Mouse (Mus musculus) MEL (cell line): Measurements from ENCODE around the gene Gorasp2. TPM values are rescaled to one million over a fixed set of nuclear protein-coding genes. Genes with fewer than 3 reads are reported as not detected.

Experiments
- DNase-seq: peaks from one replicate; pipeline ENCODE4 v3.0.0; 2011; ENCODE audit warnings: low read depth, low spot score
- H3K27ac ChIP-seq: 2 replicates; pipeline ENCODE4 v1.5.1; 2012; ENCODE audit warnings: low read depth, mild to moderate bottlenecking, control low read depth, low read length, moderate library complexity; ENCODE audit not compliant: control insufficient read depth
- H3K27me3 ChIP-seq, 2 experiments: fragments of 150-350 bp in 1 of 2; sonication (generic) in 1 of 2; 2 replicates each; pipeline ENCODE4 v1.6.1; 2012; ENCODE audit warnings: low read length in 2 of 2, mild to moderate bottlenecking in 2 of 2, improper control_type of control experiment in 1 of 2, moderate library complexity in 1 of 2; ENCODE audit not compliant: insufficient read depth in 2 of 2, control insufficient read depth in 1 of 2
- H3K36me3 ChIP-seq, 2 experiments: 2 replicates each; pipeline ENCODE4 v1.6.1; 2012 to 2014; ENCODE audit warnings: low read length in 2 of 2, improper control_type of control experiment in 1 of 2, inconsistent platforms in 1 of 2, mild to moderate bottlenecking in 1 of 2; ENCODE audit not compliant: insufficient read depth in 2 of 2, control insufficient read depth in 1 of 2
- H3K4me1 ChIP-seq, 2 experiments: fragments of 150-350 bp in 1 of 2; sonication (generic) in 1 of 2; 2 replicates each; pipeline ENCODE4 v1.6.1; 2012; ENCODE audit warnings: low read length in 2 of 2, improper control_type of control experiment in 1 of 2, mild to moderate bottlenecking in 1 of 2; ENCODE audit not compliant: insufficient read depth in 2 of 2, control insufficient read depth in 1 of 2
- H3K4me3 ChIP-seq, 2 experiments: fragments of 150-350 bp in 1 of 2; sonication (generic) in 1 of 2; 2 replicates each; pipeline ENCODE4 v1.5.1; 2012; ENCODE audit warnings: low read depth in 2 of 2, low read length in 2 of 2, mild to moderate bottlenecking in 2 of 2, moderate library complexity in 2 of 2, control low read depth in 1 of 2, improper control_type of control experiment in 1 of 2; ENCODE audit not compliant: control insufficient read depth in 1 of 2, insufficient read depth in 1 of 2
- H3K79me2 ChIP-seq: 2 replicates; pipeline ENCODE4 v1.6.1; 2012; ENCODE audit warnings: mild to moderate bottlenecking, low read length, moderate library complexity; ENCODE audit not compliant: control insufficient read depth, poor library complexity, insufficient read depth
- H3K9ac ChIP-seq: 2 replicates; pipeline ENCODE4 v1.6.1; 2012; ENCODE audit warnings: low read depth, mild to moderate bottlenecking, control low read depth, low read length, moderate library complexity; ENCODE audit not compliant: control insufficient read depth, poor library complexity, severe bottlenecking
- H3K9me3 ChIP-seq: fragments of 150-350 bp; sonication (generic); replicated peaks from 2 replicates; pipeline ENCODE4 v1.6.1; 2012; ENCODE audit warnings: mild to moderate bottlenecking, low read length, improper control_type of control experiment, moderate library complexity; ENCODE audit not compliant: insufficient read depth
- CHD1 ChIP-seq: IDR thresholded peaks from 2 replicates; pipeline ENCODE4 v1.6.1; 2012; ENCODE audit warnings: low read depth, mild to moderate bottlenecking, inconsistent platforms, low read length, improper control_type of control experiment
- E2F4 ChIP-seq: IDR thresholded peaks from 2 replicates; pipeline ENCODE4 v1.6.1; 2011; ENCODE audit warnings: low read depth, low read length, improper control_type of control experiment, borderline replicate concordance
- ELF1 ChIP-seq: IDR thresholded peaks from 2 replicates; pipeline ENCODE4 v1.6.1; 2014; ENCODE audit warnings: low read depth, mild to moderate bottlenecking, inconsistent platforms, low read length, improper control_type of control experiment, moderate library complexity
- EP300 ChIP-seq, 2 experiments: IDR thresholded peaks; 2 replicates each; pipeline ENCODE4 v1.6.1; 2011; ENCODE audit warnings: improper control_type of control experiment in 2 of 2, low read length in 2 of 2, low read depth in 1 of 2, mild to moderate bottlenecking in 1 of 2
- GABPA ChIP-seq: IDR thresholded peaks from 2 replicates; pipeline ENCODE4 v1.6.1; 2012; ENCODE audit warnings: low read depth, mild to moderate bottlenecking, inconsistent platforms, low read length, improper control_type of control experiment, moderate library complexity
- GATA1 ChIP-seq: IDR thresholded peaks from 2 replicates; pipeline ENCODE4 v1.6.1; 2011; ENCODE audit warnings: low read depth, low read length, improper control_type of control experiment
- HCFC1 ChIP-seq: IDR thresholded peaks from 2 replicates; pipeline ENCODE4 v1.6.1; 2012; ENCODE audit warnings: low read depth, mild to moderate bottlenecking, inconsistent platforms, low read length, improper control_type of control experiment, moderate library complexity
- JUND ChIP-seq: IDR thresholded peaks from 2 replicates; pipeline ENCODE4 v1.6.1; 2011; ENCODE audit warnings: low read depth, mild to moderate bottlenecking, improper control_type of control experiment, low read length
- KAT2A ChIP-seq: conservative IDR thresholded peaks from 2 replicates; pipeline ENCODE4 v1.6.1; 2012; ENCODE audit warnings: low read depth, low read length, improper control_type of control experiment, inconsistent platforms
- MAFK ChIP-seq: IDR thresholded peaks from 2 replicates; pipeline ENCODE4 v1.6.1; 2011; ENCODE audit warnings: low read depth, mild to moderate bottlenecking, low read length, improper control_type of control experiment, borderline replicate concordance
- MAZ ChIP-seq: IDR thresholded peaks from 2 replicates; pipeline ENCODE4 v1.6.1; 2012; ENCODE audit warnings: low read depth, mild to moderate bottlenecking, inconsistent platforms, low read length, improper control_type of control experiment
- MEF2A ChIP-seq: IDR thresholded peaks from 2 replicates; pipeline ENCODE4 v1.6.1; 2014; ENCODE audit warnings: low read depth, mild to moderate bottlenecking, inconsistent platforms, low read length, improper control_type of control experiment; ENCODE audit not compliant: poor library complexity, insufficient replicate concordance, severe bottlenecking; ENCODE audit errors: extremely low read depth
- NELFE ChIP-seq: IDR thresholded peaks from 2 replicates; pipeline ENCODE4 v1.6.1; 2011; ENCODE audit warnings: low read depth, low read length, improper control_type of control experiment
- POLR2A ChIP-seq, 2 experiments: IDR thresholded peaks; 2 replicates each; pipeline ENCODE4 v1.6.1; 2011 to 2012; ENCODE audit warnings: low read length in 2 of 2, mild to moderate bottlenecking in 2 of 2, control low read depth in 1 of 2, improper control_type of control experiment in 1 of 2, low read depth in 1 of 2, moderate library complexity in 1 of 2; ENCODE audit not compliant: control insufficient read depth in 1 of 2, insufficient read depth in 1 of 2, poor library complexity in 1 of 2
- RCOR1 ChIP-seq: IDR thresholded peaks from 2 replicates; pipeline ENCODE4 v1.6.1; 2012; ENCODE audit warnings: low read depth, mild to moderate bottlenecking, inconsistent platforms, low read length, improper control_type of control experiment
- SIN3A ChIP-seq: IDR thresholded peaks from 2 replicates; pipeline ENCODE4 v1.6.1; 2012; ENCODE audit warnings: low read length, improper control_type of control experiment, inconsistent platforms
- SMC3 ChIP-seq: IDR thresholded peaks from 2 replicates; pipeline ENCODE4 v1.6.1; 2011; ENCODE audit warnings: low read depth, low read length, improper control_type of control experiment
- TBP ChIP-seq: IDR thresholded peaks from 2 replicates; pipeline ENCODE4 v1.8.0; 2011; ENCODE audit warnings: low read depth, low read length, improper control_type of control experiment
- UBTF ChIP-seq: IDR thresholded peaks from 2 replicates; pipeline ENCODE4 v1.6.1; 2012; ENCODE audit warnings: low read depth, mild to moderate bottlenecking, inconsistent platforms, low read length, improper control_type of control experiment, moderate library complexity, borderline replicate concordance; ENCODE audit not compliant: insufficient read depth
- USF1 ChIP-seq: IDR thresholded peaks from 2 replicates; pipeline ENCODE4 v1.6.1; 2014; ENCODE audit warnings: low read depth, mild to moderate bottlenecking, inconsistent platforms, low read length, improper control_type of control experiment, moderate library complexity
- ZKSCAN1 ChIP-seq: IDR thresholded peaks from 2 replicates; pipeline ENCODE4 v1.6.1; 2012; ENCODE audit warnings: low read depth, mild to moderate bottlenecking, inconsistent platforms, low read length, improper control_type of control experiment, moderate library complexity
- ZNF384 ChIP-seq: IDR thresholded peaks from 2 replicates; pipeline ENCODE4 v1.6.1; 2012; ENCODE audit warnings: low read depth, mild to moderate bottlenecking, inconsistent platforms, low read length, improper control_type of control experiment
- polyA plus RNA-seq, 2 experiments: library from polyadenylated mRNA; stranded (reverse) in 1 of 2; unstranded in 1 of 2; fragments of >175 nt in 1 of 2; fragments of >200 nt in 1 of 2; gene quantifications; 2 replicates each; pipeline versions ENCODE4 v1.2.1 to v1.2.4; 2012; ENCODE audit warnings: low replicate concordance in 2 of 2, low read depth in 1 of 2; ENCODE audit not compliant: insufficient read length in 2 of 2, insufficient read depth in 1 of 2, missing spikeins in 1 of 2
- total RNA-seq: library from RNA; depleted of rRNA; stranded (reverse); fragments of 300-350 nt; gene quantifications from 2 replicates; pipeline ENCODE4 v1.2.3, GENCODE M21; 2012

Gorasp2 gene
- total and polyA plus RNA-seq, 3 experiments = 81.8 to 132 (median 124) TPM

DNA sequence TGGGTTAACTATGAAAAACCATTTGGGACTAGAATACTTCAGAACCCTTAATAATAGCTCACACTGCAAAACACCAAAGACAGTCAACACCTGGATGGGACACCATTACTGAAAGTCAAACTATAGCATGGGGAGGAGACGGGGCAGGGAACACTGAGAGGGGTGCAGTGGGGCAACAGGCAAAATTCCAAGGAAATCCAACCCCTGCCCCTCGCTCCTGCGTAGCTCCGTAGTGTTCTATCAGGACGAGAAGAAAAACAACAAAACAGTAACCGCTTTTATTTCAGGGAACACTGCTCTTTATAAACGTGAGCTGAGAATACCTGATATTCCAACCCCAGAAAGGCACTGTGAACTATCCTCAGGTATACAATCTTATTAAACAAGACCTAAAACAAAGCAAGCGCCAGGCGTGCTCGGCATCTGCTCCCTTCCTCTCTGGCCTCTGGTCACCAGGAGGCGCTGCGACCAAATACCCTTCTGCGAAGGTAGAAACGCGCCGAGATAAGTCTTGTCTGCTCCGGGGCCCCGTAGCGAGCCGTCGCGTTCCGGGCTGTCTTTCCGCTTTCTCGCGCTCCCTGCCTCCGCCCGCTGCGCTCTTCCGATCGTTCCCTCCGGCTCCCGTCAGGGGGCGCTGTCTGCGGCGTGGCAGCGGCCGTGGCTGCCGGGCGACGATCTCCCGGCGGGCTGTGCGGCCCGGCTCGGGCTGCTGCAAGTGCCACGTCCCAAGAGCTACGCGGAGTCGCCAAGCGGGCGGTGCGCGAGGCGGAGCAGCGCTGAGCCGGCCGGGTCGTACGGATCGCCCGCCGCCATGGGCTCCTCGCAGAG is at the start of gene Gorasp2 (continued):
- TF ChIP-seq JUND (no peak), MEF2A (peak; percentile 75), RCOR1 (peak; percentile 24; the same call in 1 of the 2 replicates), EP300 (IDR thresholded peaks at IDR 0.05; ENCODE audit: low read depth in 1 of 2, low read length in 2 of 2) (peak in 1 of 2 experiments; percentile 56; a peak in 2 of 4 replicates)

DNA sequence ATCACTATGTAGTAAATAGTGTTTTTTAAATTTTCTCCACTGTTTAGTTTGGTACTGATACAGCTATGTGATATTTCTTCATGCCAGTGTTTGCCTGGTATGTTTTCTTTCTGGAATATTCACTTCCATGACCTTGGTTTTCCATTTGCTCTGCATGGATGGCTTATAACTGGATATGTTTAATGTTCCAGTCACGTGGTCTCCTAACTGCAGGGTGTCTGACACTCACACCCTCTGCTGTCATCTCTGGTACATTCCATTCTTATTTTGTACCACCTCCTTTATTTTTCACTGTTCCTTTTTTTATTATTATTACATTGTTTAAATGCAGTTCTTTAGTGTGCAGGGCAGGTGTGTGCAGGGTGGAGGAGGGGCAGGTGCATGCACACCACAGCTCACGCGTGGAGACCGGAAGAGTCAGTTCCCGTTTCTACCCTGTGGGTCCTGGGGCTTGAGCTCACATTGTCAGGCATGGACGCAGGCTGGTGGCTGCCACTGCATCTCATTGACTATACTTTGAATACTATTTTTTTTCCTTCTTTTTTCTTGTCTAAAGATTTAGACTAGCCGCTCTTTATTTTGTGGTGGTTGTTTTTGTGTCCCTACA is 46.5 kb upstream of the Gorasp2 start:
- Histone ChIP-seq H3K27me3 (no peaks in the 10 kb centered on the region), H3K79me2 (no peaks in the 10 kb centered on the region), H3K4me1 (no peaks in the 10 kb centered on the region), H3K36me3 (no peaks in the 10 kb centered on the region), H3K9ac (no peak overlapping the region), H3K4me3 (no peak overlapping the region), H3K9me3 (no peaks in the 10 kb centered on the region)
- DNase-seq = no peak
- no peak for TF ChIP-seq USF1
- no peak for TF ChIP-seq E2F4
- no peak for TF ChIP-seq SIN3A
- TF ChIP-seq ZNF384 = no peak
- TF ChIP-seq KAT2A = no peak
- TF ChIP-seq, all 39 proteins: peak for 0
- H3K27ac ChIP-seq = no peak overlapping the region

DNA sequence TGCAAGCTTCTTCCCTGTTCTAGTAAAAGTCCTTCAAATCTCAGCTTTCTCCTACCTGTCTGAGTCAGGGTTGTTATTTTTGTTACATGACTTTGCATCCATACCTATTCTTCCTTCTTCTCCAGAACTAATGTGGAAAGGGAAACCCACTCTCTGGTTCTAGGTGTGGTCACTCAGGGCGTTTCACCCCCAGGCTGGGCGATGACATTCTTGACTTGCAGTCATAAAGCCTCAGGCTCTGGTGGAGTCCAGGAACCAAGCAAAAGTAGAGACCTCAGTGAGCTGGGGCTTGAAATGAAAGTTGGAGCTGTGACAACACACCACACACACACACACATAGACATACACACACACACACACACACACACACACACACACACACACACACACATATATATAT is 45.3 kb upstream of the Gorasp2 start:
- Histone ChIP-seq H3K36me3 (no peaks in the 10 kb centered on the region), H3K9ac (no peak overlapping the region)
- DNase-seq = no peak
- no peak for TF ChIP-seq NELFE
- no peak for TF ChIP-seq MEF2A
- no peak for TF ChIP-seq POLR2A (IDR thresholded peaks at IDR 0.05; ENCODE audit: control insufficient read depth in 1 of 2, insufficient read depth in 1 of 2, low read depth in 1 of 2, low read length in 2 of 2, poor library complexity in 1 of 2)
- no peak for TF ChIP-seq SMC3
- no peak for TF ChIP-seq MAZ
- TF ChIP-seq ELF1 = no peak
- TF ChIP-seq E2F4 = no peak
- TF ChIP-seq TBP = no peak
- TF ChIP-seq GABPA = no peak
- TF ChIP-seq EP300 (IDR thresholded peaks at IDR 0.05; ENCODE audit: low read depth in 1 of 2, low read length in 2 of 2) = no peak
- TF ChIP-seq CHD1 = no peak
- no peak for TF ChIP-seq GATA1
- no peak for TF ChIP-seq USF1
- TF ChIP-seq SIN3A = no peak
- no peak for TF ChIP-seq ZNF384
- TF ChIP-seq MAFK = no peak
- no peak for TF ChIP-seq HCFC1
- TF ChIP-seq RCOR1 = no peak
- no peak for TF ChIP-seq UBTF
- no peak for TF ChIP-seq ZKSCAN1
- TF ChIP-seq, all 39 proteins: peak for 0
- Histone ChIP-seq H3K79me2 (no peaks in the 10 kb centered on the region), H3K9me3 (no peaks in the 10 kb centered on the region), H3K4me3 (no peak overlapping the region), H3K4me1 (no peaks in the 10 kb centered on the region), H3K27ac (no peak overlapping the region), H3K27me3 (no peaks in the 10 kb centered on the region)
